Mouse (Mus musculus) brain, embryonic 14.5 days (tissue): ENCODE results near the gene Wdr64.

Source experiments
- CTCF ChIP-seq: fragments of 200-500 bp; IDR thresholded peaks from 2 replicates; pipeline ENCODE4 v1.5.1; 2012; ENCODE audit warnings: inconsistent platforms, mild to moderate bottlenecking, moderate library complexity, borderline replicate concordance; ENCODE audit not compliant: insufficient read depth, insufficient read length; ENCODE audit errors: extremely low read depth
- POLR2A ChIP-seq: fragments of 200-500 bp; IDR thresholded peaks from 2 replicates; pipeline ENCODE4 v1.6.1; 2012; ENCODE audit warnings: mild to moderate bottlenecking, inconsistent platforms, borderline replicate concordance; ENCODE audit not compliant: poor library complexity, insufficient read depth, insufficient read length, severe bottlenecking; ENCODE audit errors: extremely low read depth

DNA sequence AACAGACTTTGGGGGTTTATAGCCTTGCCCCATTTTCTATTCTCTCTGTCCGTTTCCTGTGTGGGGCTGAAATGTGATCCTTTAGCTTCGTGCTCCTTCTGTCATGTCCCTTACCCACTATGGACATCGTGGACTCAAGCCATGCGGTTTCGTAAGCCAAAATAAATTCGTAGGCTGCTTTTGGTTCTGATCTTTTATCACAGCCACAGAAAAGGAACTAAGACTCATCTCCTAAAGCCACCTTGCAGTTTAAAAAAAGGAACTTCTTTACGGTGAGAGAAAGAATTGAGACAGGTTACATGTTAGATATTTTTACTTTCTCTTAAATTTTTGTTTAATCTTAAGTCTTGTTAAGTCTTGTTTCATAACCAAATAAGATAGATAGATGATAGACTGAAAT is 130.1 kb downstream of the Wdr64 start:
- TF ChIP-seq POLR2A (no peak), CTCF (no peak)
